Mouse (Mus musculus): ENCODE data around the gene Lif.

Lif gene

GRCm38 (mm10) chr11:4264066-4264465 lies 6.7 kb downstream of the Lif start:
- DNase-seq, result no peak

- peak; percentile 75 for DNase-seq
Observed at GRCm38 (mm10) chr11:4266271-4267201, 9.2 kb downstream of the Lif start.

GRCm38 (mm10) chr11:4267202-4267578 lies 9.8 kb downstream of the Lif start:
- DNase-seq, result no peak

GRCm38 (mm10) chr11:4268500-4268899 lies 11.1 kb downstream of the Lif start:
- no peak for DNase-seq

- no peak for DNase-seq
Observed at GRCm38 (mm10) chr11:4270744-4271459, 13.5 kb downstream of the Lif start.

- no peak for DNase-seq
Observed at GRCm38 (mm10) chr11:4271544-4271943, 14.2 kb downstream of the Lif start.

- DNase-seq, result no peak
Observed at GRCm38 (mm10) chr11:4276411-4276861, 19.1 kb downstream of the Lif start.

- DNase-seq, result no peak
Observed at GRCm38 (mm10) chr11:4279909-4280308, 22.6 kb downstream of the Lif start.

- no peak for DNase-seq
Observed at GRCm38 (mm10) chr11:4281852-4282251, 24.5 kb downstream of the Lif start.

GRCm38 (mm10) chr11:4283627-4284026 lies 26.3 kb downstream of the Lif start:
- no peak for DNase-seq

- DNase-seq, result no peak
Observed at GRCm38 (mm10) chr11:4289280-4289679, 31.9 kb downstream of the Lif start.

- DNase-seq, result no peak
Observed at GRCm38 (mm10) chr11:4291639-4292038, 34.3 kb downstream of the Lif start.

- DNase-seq, result no peak
Observed at GRCm38 (mm10) chr11:4292224-4292887, 35.0 kb downstream of the Lif start.

GRCm38 (mm10) chr11:4292888-4293247 lies 35.5 kb downstream of the Lif start:
- no peak for DNase-seq

GRCm38 (mm10) chr11:4293481-4293880 lies 36.1 kb downstream of the Lif start:
- DNase-seq, result no peak

- no peak for DNase-seq
Observed at GRCm38 (mm10) chr11:4294047-4294446, 36.7 kb downstream of the Lif start.

- peak; percentile 29 for DNase-seq
Observed at GRCm38 (mm10) chr11:4294495-4295351, 37.4 kb downstream of the Lif start.

GRCm38 (mm10) chr11:4296610-4297275 lies 39.4 kb downstream of the Lif start:
- DNase-seq, result no peak

- DNase-seq, result no peak
Observed at GRCm38 (mm10) chr11:4297753-4298152, 40.4 kb downstream of the Lif start.

- no peak for DNase-seq
Observed at GRCm38 (mm10) chr11:4298615-4299014, 41.3 kb downstream of the Lif start.

GRCm38 (mm10) chr11:4299191-4299590 lies 41.8 kb downstream of the Lif start:
- DNase-seq, result peak; percentile 36

Data from kidney, adult 18-20 months (tissue).